Mouse (Mus musculus): Measurements from ENCODE around the gene Mpdz.

DNA sequence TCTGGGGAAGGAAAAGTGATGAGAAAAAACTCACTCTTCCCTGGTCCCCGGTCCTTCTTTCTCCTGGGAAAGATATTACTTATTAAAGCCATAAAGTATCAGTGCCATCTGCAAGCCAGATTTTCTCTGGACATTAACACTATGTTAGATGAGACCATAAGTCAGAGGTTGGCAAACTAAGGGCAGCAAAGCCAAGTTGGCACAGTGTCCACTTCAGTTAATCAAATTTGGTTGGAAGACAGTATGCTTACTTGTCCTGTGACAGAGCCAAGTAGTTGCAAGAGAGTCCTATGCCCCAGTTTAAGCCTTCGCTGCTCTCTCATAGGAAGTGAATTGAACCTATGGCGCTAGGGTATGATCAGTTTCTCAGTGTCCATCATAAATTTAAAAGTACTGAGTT, 159.0 kb downstream of the Mpdz start:
- no peak for TF ChIP-seq CTCF (IDR thresholded peaks at IDR 0.05)
- no peak for TF ChIP-seq POLR2A (IDR thresholded peaks at IDR 0.05; ENCODE audit: insufficient read depth, low read depth, low read length)
- TF ChIP-seq EP300 (IDR thresholded peaks at IDR 0.05; ENCODE audit: insufficient read depth, low read depth, low read length) = no peak

All from heart, adult 2 months (tissue).